Mouse (Mus musculus) heart, embryonic 14.5 days (tissue): ENCODE measurements at regions not wholly inside any gene's neighbourhood (a gene's known extent, or its start where the extent isn't known, plus 50 kb on each side); places are given as distances from the start of the nearest gene placed in this dataset.

Experiments used
- ATAC-seq: fragments of 200-750 bp; cut with Nextera tagmentation; 2 replicates; pipeline ENCODE4 v1.8.0; 2017; ENCODE audit warnings: low read depth, moderate TSS enrichment; ENCODE audit not compliant: insufficient number of reproducible peaks, insufficient read depth, low FRiP score
- H3K27ac ChIP-seq, 2 experiments: fragments of 200-500 bp in 1 of 2; fragments of 300-500 bp in 1 of 2; sonication (generic) in 1 of 2; replicated peaks in 1 of 2; 2 replicates each; pipeline ENCODE4 v1.5.1; 2012 to 2014; ENCODE audit warnings: low read depth in 2 of 2, low read length in 2 of 2, control low read depth in 1 of 2, mild to moderate bottlenecking in 1 of 2, mixed read lengths in 1 of 2; ENCODE audit not compliant: control insufficient read depth in 1 of 2, insufficient read depth in 1 of 2
- H3K27me3 ChIP-seq: fragments of 300-500 bp; sonication (generic); 2 replicates; pipeline ENCODE4 v1.6.1; 2014; ENCODE audit warnings: mild to moderate bottlenecking, low read length, control low read depth; ENCODE audit not compliant: control insufficient read depth, insufficient read depth
- H3K36me3 ChIP-seq: fragments of 300-500 bp; sonication (generic); 2 replicates; pipeline ENCODE4 v1.6.1; 2014; ENCODE audit warnings: mild to moderate bottlenecking, control low read depth, low read length, mixed read lengths; ENCODE audit not compliant: control insufficient read depth, insufficient read depth
- H3K4me1 ChIP-seq, 2 experiments: fragments of 200-500 bp in 1 of 2; fragments of 300-500 bp in 1 of 2; sonication (generic) in 1 of 2; 2 replicates each; pipeline ENCODE4 v1.6.1; 2012 to 2014; ENCODE audit warnings: low read length in 2 of 2, control low read depth in 1 of 2, mixed read lengths in 1 of 2; ENCODE audit not compliant: control insufficient read depth in 2 of 2, insufficient read depth in 2 of 2
- H3K4me2 ChIP-seq: fragments of 300-500 bp; sonication (generic); 2 replicates; pipeline ENCODE4 v1.6.1; 2014; ENCODE audit warnings: mild to moderate bottlenecking, low read length
- H3K4me3 ChIP-seq, 2 experiments: fragments of 200-500 bp in 1 of 2; fragments of 300-500 bp in 1 of 2; sonication (generic) in 1 of 2; 2 replicates each; pipeline ENCODE4 v1.5.1; 2012 to 2014; ENCODE audit warnings: low read length in 2 of 2, mild to moderate bottlenecking in 2 of 2, control low read depth in 1 of 2, low read depth in 1 of 2, moderate library complexity in 1 of 2; ENCODE audit not compliant: control insufficient read depth in 1 of 2, insufficient read depth in 1 of 2
- H3K9ac ChIP-seq: fragments of 300-500 bp; sonication (generic); 2 replicates; pipeline ENCODE4 v1.6.1; 2014; ENCODE audit warnings: mild to moderate bottlenecking, low read length
- H3K9me3 ChIP-seq: fragments of 300-500 bp; sonication (generic); 2 replicates; pipeline ENCODE4 v1.6.1; 2016; ENCODE audit warnings: low read length, control low read depth; ENCODE audit not compliant: control insufficient read depth
- WGBS: fragments of 180-500 bp; shearing (Covaris S2); extraction: QIAGEN DNeasy Blood & Tissue Kit; methylation state at CpG from one replicate; pipeline ENCODE4 v1.1.7; 2014; 5-methylcytosine and 5-hydroxymethylcytosine counted together

- H3K36me3 ChIP-seq, result no peaks in the 10 kb centered on the region
- no peaks in the 10 kb centered on the region for H3K9me3 ChIP-seq
- 63% methylated on average over 1 of the region's 1 CpGs for WGBS
- H3K4me3 ChIP-seq, result no peak overlapping the region
- 0 out of 4 replicates have a peak overlapping the region, but pooled peaks of 1 of the 2 experiments have one; percentile 19 for H3K27ac ChIP-seq
- ATAC-seq, result no peak
- H3K4me2 ChIP-seq, result peak overlapping the region; percentile 24; the same call in 1 of the 2 replicates
- H3K4me1 ChIP-seq, result peaks cover 8 to 11% of the 10 kb centered on the region in 2 experiments
- no peaks in the 10 kb centered on the region for H3K27me3 ChIP-seq
- H3K9ac ChIP-seq, result no peak overlapping the region
Observed at GRCm38 (mm10) chr1:154149431-154150143, 51.4 kb upstream of the Zfp648 start.

GRCm38 (mm10) chr1:154150167-154150851, 50.7 kb upstream of the Zfp648 start:
- peak; percentile 81 for ATAC-seq
- Histone ChIP-seq H3K36me3 (no peaks in the 10 kb centered on the region), H3K4me3 (no peak overlapping the region), H3K4me1 (peaks cover 8 to 11% of the 10 kb centered on the region in 2 experiments), H3K27me3 (no peaks in the 10 kb centered on the region), H3K27ac (0 out of 4 replicates have a peak overlapping the region, but pooled peaks of 1 of the 2 experiments have one; percentile 19), H3K9me3 (no peaks in the 10 kb centered on the region), H3K9ac (no peak overlapping the region), H3K4me2 (peak overlapping the region; percentile 24)
- WGBS, result 15% methylated on average over 8 of the region's 8 CpGs
